Mouse (Mus musculus): ENCODE measurements around the gene Bcas2.

DNA sequence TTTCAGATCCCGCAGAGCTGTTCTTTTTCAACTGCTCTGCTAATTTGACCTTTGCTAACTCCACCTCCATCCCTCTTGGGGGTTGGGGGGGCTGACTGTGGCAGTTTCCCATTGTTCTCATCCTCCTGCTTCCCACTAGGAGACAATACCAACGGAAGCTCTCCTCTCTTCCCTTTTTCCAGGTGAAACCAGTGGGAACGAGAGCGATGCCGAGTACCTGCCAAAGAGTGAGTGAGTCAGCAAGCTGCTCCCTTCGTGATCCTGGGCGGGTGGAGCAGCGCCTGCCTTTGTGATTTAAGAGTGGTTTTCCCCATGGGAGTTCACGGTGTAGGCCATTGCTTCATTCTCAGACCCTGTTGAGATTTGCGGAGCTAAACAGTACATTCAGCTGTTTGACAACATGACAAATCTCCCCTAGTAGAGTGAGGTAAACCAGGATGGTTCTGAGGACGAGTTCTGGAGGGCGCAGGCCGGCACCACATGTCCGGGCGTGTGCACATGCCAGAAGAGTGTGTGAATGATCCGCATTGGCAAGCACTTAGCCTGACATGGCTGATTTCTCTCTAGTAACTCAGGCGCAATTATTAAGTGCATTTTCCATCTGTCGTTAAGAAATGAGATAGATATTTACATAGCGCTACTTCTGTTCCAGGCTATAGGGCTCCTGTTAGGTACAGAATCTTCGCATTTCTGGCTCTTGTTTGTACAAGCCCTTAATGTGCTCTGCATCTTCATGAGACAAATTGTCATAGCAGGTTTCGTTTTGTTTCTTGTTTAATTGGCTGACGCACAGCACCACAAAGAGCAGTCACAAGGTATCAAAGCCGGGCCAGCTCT, 24.9 kb upstream of the Bcas2 start:
- TF ChIP-seq TAL1 (IDR thresholded peaks at IDR 0.05; ENCODE audit: low read length) (no peak), GATA1 (IDR thresholded peaks at IDR 0.05; ENCODE audit: low read length) (no peak)

Measured in erythroblast, embryonic 14.5 days (primary cell).